Comparison of ENCODE assay signal across 8 mouse cellular contexts in the genomic region with DNA sequence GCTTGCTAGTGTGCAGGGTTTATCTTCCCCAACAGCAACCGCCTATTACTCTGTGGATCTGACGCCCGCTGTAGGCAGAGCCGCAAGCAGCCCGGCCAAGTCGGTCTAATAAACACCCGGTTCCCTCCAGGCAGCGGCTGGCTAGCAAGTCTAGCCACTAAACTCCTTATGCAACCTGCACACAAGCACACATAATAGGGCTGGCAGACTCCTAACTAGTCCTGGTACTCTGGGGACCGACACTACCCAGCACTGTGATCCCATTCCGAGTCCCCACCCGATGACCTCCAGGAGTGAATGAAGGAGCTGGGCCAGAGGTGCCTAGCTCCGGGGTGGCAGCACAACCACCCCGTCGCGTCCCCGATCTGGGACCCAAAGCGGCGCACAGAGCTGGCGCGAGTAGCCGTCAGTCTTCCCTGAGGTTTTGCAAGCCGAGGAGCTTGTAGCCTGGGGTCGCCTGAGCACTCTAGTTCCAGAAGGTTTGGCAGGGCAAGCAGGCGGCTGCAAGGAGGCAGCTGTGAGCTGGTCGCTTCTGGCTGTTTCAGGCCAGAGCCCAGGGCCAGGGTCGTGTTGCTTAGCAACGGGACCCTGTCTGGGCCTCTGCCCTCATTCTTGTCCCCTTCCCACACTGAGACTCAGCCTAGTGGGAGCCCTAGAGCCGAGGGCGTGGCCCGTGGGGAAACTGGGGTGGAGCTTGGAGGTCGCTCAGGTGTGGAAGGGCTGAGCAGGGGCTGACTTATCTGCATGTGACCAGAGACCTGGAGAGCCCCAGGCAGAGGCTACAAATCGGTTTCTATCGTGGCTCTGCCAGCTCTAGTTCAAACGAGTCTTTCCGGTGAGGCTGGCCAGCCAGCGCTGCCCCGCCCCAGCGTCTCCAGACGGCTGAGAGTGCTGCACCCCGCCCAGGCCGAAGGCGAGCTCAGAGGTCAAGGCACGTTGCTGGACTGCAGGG.
DNase-seq lines count a peak whose midpoint lies in the region; ATAC-seq and TF ChIP-seq lines count a peak whose summit lies in the region.

No protein-coding gene starts in this region.

- no peaks in the 10 kb centered on the region for H3K36me3 ChIP-seq in forebrain, postnatal 0 days (ENCODE audit: insufficient read depth)
- no peaks in the 10 kb centered on the region for H3K36me3 ChIP-seq in lung, embryonic 14.5 days (ENCODE audit: insufficient read depth)

- WGBS in forebrain, postnatal 0 days = 5% methylated on average over 43 of the region's 43 CpGs
- WGBS in lung, embryonic 14.5 days = 3% methylated on average over 43 of the region's 43 CpGs

- no peak for TF ChIP-seq CTCF in forebrain, postnatal 0 days (IDR thresholded peaks at IDR 0.05; ENCODE audit: low read depth)
- TF ChIP-seq CTCF in layer of hippocampus, adult 2 months (conservative IDR thresholded peaks at IDR 0.05) = no peak
- TF ChIP-seq CTCF in lung, embryonic 14.5 days (IDR thresholded peaks at IDR 0.05; ENCODE audit: low read depth) = no peak; the same call in 1 of the 2 replicates

- peak; percentile 75 for DNase-seq in cerebellum, postnatal 10 days
- DNase-seq in cerebellum, adult 11 months = no peak
- peak; percentile 58 for DNase-seq in forebrain, postnatal 0 days
- DNase-seq in heart, postnatal 4 days = peak; percentile 59
- DNase-seq in layer of hippocampus, adult 2 months (ENCODE audit: low spot score in 2 of 2) = no peak
- DNase-seq in lung, embryonic 14.5 days = peak; percentile 75
- peak; percentile 96 for DNase-seq in retina, embryonic 14.5 days (ENCODE audit: low spot score)
- no peak for DNase-seq in thymus, postnatal 25 days

- H3K9me3 ChIP-seq in forebrain, postnatal 0 days (ENCODE audit: low read length) = no peaks in the 10 kb centered on the region
- H3K9me3 ChIP-seq in lung, embryonic 14.5 days (ENCODE audit: low read depth, low read length) = no peaks in the 10 kb centered on the region

- ATAC-seq in forebrain, postnatal 0 days = peak; percentile 90
- ATAC-seq in lung, embryonic 14.5 days (ENCODE audit: insufficient read depth) = peak; percentile 82

- no peaks in the 10 kb centered on the region for H3K27me3 ChIP-seq in forebrain, postnatal 0 days (ENCODE audit: insufficient read depth, low read length)
- no peaks in the 10 kb centered on the region for H3K27me3 ChIP-seq in lung, embryonic 14.5 days (ENCODE audit: insufficient read depth, low read length)

- H3K4me2 ChIP-seq in forebrain, postnatal 0 days (ENCODE audit: low read depth) = peak overlapping the region; percentile 54
- H3K4me2 ChIP-seq in lung, embryonic 14.5 days = peak overlapping the region; percentile 59

- peak overlapping the region; percentile 28 for H3K4me3 ChIP-seq in forebrain, postnatal 0 days (ENCODE audit: low read depth, low read length)
- peak overlapping the region; percentile 42 for H3K4me3 ChIP-seq in layer of hippocampus, adult 2 months
- peak overlapping the region; percentile 24 for H3K4me3 ChIP-seq in lung, embryonic 14.5 days (ENCODE audit: low read depth, low read length)

- H3K9ac ChIP-seq in forebrain, postnatal 0 days = peak overlapping the region; percentile 48
- H3K9ac ChIP-seq in lung, embryonic 14.5 days = peak overlapping the region; percentile 22

- 0 out of 2 replicates have a peak overlapping the region, but pooled peaks have one; percentile 3 for H3K27ac ChIP-seq in forebrain, postnatal 0 days (ENCODE audit: low read depth, low read length)
- H3K27ac ChIP-seq in layer of hippocampus, adult 2 months = peak overlapping the region; percentile 52
- H3K27ac ChIP-seq in lung, embryonic 14.5 days (ENCODE audit: low read depth) = peak overlapping the region; percentile 21

- H3K4me1 ChIP-seq in forebrain, postnatal 0 days (ENCODE audit: insufficient read depth) = peaks cover 11% of the 10 kb centered on the region; the same call in 1 of the 2 replicates
- 0 out of 2 replicates have a peak, but pooled peaks cover 7% of the 10 kb centered on the region for H3K4me1 ChIP-seq in lung, embryonic 14.5 days (ENCODE audit: insufficient read depth)

Comparison
In these comparisons a context has a peak if more than half of its experiments do, and no peak if none do; other contexts are left out.
1. DNase-seq: peak in cerebellum, postnatal 10 days (2 of 2), forebrain, postnatal 0 days (single experiment), heart, postnatal 4 days (single experiment), lung, embryonic 14.5 days (single experiment) and retina, embryonic 14.5 days (single experiment); none in cerebellum, adult 11 months (single experiment), layer of hippocampus, adult 2 months (0 of 2) and thymus, postnatal 25 days (single experiment).
2. Peak in every context shown above with its lines, with median percentiles within 50 percentile points of each other: H3K27ac ChIP-seq and H3K4me3 ChIP-seq.